Mouse (Mus musculus) MEL (cell line): ENCODE data around the gene Dapp1.
"Not testable (repeated sequence)": the region's sequence is repeated elsewhere in the genome, so short reads cannot be mapped to it uniquely, and the experiment has no call there.

ENCODE experiments used
- E2F4 ChIP-seq: IDR thresholded peaks from 2 replicates; pipeline ENCODE4 v1.6.1; 2011; ENCODE audit warnings: low read depth, low read length, improper control_type of control experiment, borderline replicate concordance
- EP300 ChIP-seq, 2 experiments: IDR thresholded peaks; 2 replicates each; pipeline ENCODE4 v1.6.1; 2011; ENCODE audit warnings: improper control_type of control experiment in 2 of 2, low read length in 2 of 2, low read depth in 1 of 2, mild to moderate bottlenecking in 1 of 2
- GATA1 ChIP-seq: IDR thresholded peaks from 2 replicates; pipeline ENCODE4 v1.6.1; 2011; ENCODE audit warnings: low read depth, low read length, improper control_type of control experiment
- POLR2A ChIP-seq, 2 experiments: IDR thresholded peaks; 2 replicates each; pipeline ENCODE4 v1.6.1; 2011 to 2012; ENCODE audit warnings: low read length in 2 of 2, mild to moderate bottlenecking in 2 of 2, control low read depth in 1 of 2, improper control_type of control experiment in 1 of 2, low read depth in 1 of 2, moderate library complexity in 1 of 2; ENCODE audit not compliant: control insufficient read depth in 1 of 2, insufficient read depth in 1 of 2, poor library complexity in 1 of 2
- POLR2AphosphoS2 ChIP-seq: IDR thresholded peaks from 2 replicates; pipeline ENCODE4 v1.6.1; 2011; ENCODE audit warnings: low read length, improper control_type of control experiment
- TBP ChIP-seq: IDR thresholded peaks from 2 replicates; pipeline ENCODE4 v1.8.0; 2011; ENCODE audit warnings: low read depth, low read length, improper control_type of control experiment
- USF1 ChIP-seq: IDR thresholded peaks from 2 replicates; pipeline ENCODE4 v1.6.1; 2014; ENCODE audit warnings: low read depth, mild to moderate bottlenecking, inconsistent platforms, low read length, improper control_type of control experiment, moderate library complexity

DNA sequence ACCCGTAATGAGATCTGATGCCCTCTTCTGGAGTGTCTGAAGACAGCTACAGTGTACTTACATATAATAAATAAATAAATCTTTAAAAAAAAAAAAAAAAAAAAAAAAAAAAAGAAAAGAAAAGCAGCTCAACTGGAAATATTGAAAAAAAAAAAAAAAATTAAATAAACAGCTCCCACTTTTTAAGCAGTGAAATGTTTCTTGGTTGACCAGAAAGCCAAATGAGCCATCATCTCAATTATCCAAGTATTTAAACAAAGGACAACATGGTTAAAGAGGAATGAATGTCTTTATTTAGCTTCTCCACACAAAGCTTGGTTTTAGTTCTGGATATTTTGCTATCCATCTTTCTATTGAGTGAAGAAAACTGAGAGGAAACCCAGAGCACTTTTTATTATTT lies 66.8 kb downstream of the Dapp1 start:
- TF ChIP-seq EP300 (IDR thresholded peaks at IDR 0.05; ENCODE audit: low read depth in 1 of 2, low read length in 2 of 2); POLR2A (IDR thresholded peaks at IDR 0.05; ENCODE audit: control insufficient read depth in 1 of 2, insufficient read depth in 1 of 2, low read depth in 1 of 2, low read length in 2 of 2, poor library complexity in 1 of 2); E2F4; GATA1; POLR2AphosphoS2; TBP; USF1: not testable (repeated sequence)
